Mouse (Mus musculus) neural tube, embryonic 13.5 days (tissue): ENCODE measurements at regions not wholly inside any gene's neighbourhood (a gene's known extent, or its start where the extent isn't known, plus 50 kb on each side); places are given as distances from the start of the nearest gene placed in this dataset.

ENCODE experiments used
- ATAC-seq: fragments of 200-750 bp; cut with Nextera tagmentation; 2 replicates; pipeline ENCODE4 v1.8.0; 2017; ENCODE audit warnings: low read depth, mild to moderate bottlenecking, moderate TSS enrichment, moderate library complexity
- H3K27ac ChIP-seq: fragments of 300-500 bp; sonication (generic); replicated peaks from 2 replicates; pipeline ENCODE4 v1.5.1; 2015; ENCODE audit warnings: moderate library complexity, mild to moderate bottlenecking, inconsistent platforms
- H3K27me3 ChIP-seq: fragments of 300-500 bp; sonication (generic); 2 replicates; pipeline ENCODE4 v1.6.1; 2015; ENCODE audit warnings: mild to moderate bottlenecking, inconsistent platforms
- H3K36me3 ChIP-seq: fragments of 300-500 bp; sonication (generic); 2 replicates; pipeline ENCODE4 v1.6.1; 2015; ENCODE audit warnings: mild to moderate bottlenecking, inconsistent platforms
- H3K4me1 ChIP-seq: fragments of 300-500 bp; sonication (generic); replicated peaks from 2 replicates; pipeline ENCODE4 v1.6.1; 2015; ENCODE audit warnings: inconsistent platforms
- H3K4me2 ChIP-seq: fragments of 300-500 bp; sonication (generic); 2 replicates; pipeline ENCODE4 v1.6.1; 2015; ENCODE audit warnings: inconsistent platforms, mild to moderate bottlenecking, moderate library complexity
- H3K4me3 ChIP-seq: fragments of 300-500 bp; sonication (generic); 2 replicates; pipeline ENCODE4 v1.5.1; 2015; ENCODE audit warnings: mild to moderate bottlenecking, inconsistent platforms
- H3K9ac ChIP-seq: fragments of 300-500 bp; sonication (generic); 2 replicates; pipeline ENCODE4 v1.6.1; 2015; ENCODE audit warnings: moderate library complexity, mild to moderate bottlenecking, inconsistent platforms
- H3K9me3 ChIP-seq: fragments of 300-500 bp; sonication (generic); 2 replicates; pipeline ENCODE4 v1.6.1; 2016; ENCODE audit warnings: inconsistent platforms
- WGBS: fragments of 180-500 bp; shearing (Covaris S2); methylation state at CpG from one replicate; pipeline ENCODE4 v1.1.7; 2015; 5-methylcytosine and 5-hydroxymethylcytosine counted together

GRCm38 (mm10) chr7:72362690-72363089 is 56.3 kb upstream of the Mctp2 start:
- no peak for ATAC-seq
- Histone ChIP-seq H3K27ac (no peak overlapping the region), H3K4me1 (peaks cover 5% of the 10 kb centered on the region; the same call in 1 of the 2 replicates), H3K27me3 (no peaks in the 10 kb centered on the region), H3K4me3 (no peak overlapping the region), H3K36me3 (no peaks in the 10 kb centered on the region), H3K9ac (no peak overlapping the region), H3K4me2 (no peak overlapping the region), H3K9me3 (no peaks in the 10 kb centered on the region)
- WGBS, result 11% methylated on average over 3 of the region's 3 CpGs

DNA sequence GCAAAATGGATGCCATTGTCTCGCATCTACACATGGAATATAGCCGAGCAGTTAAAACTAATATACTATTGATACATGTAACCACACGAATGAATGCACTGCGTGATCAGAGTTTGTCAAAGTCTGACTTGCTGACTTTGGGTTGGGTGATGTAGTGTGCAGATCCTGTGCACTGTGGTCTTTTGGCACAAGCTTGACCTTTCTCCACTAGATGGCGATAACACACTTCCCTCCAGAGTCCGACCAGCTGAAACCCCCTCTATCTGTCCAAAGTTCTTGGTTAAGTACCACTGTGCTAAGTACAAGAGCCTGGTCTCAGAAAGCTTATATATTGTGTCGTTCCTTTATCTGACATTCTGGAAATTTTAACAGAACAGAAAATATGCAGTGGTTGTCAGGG is 84.9 kb upstream of the Mctp2 start:
- no peak overlapping the region for H3K4me3 ChIP-seq
- no peak overlapping the region for H3K27ac ChIP-seq
- no peaks in the 10 kb centered on the region for H3K4me1 ChIP-seq
- no peaks in the 10 kb centered on the region for H3K36me3 ChIP-seq
- no peaks in the 10 kb centered on the region for H3K27me3 ChIP-seq
- H3K9me3 ChIP-seq, result no peaks in the 10 kb centered on the region
- whole genome bisulfite sequencing, result 33% methylated on average over 7 of the region's 7 CpGs
- no peak overlapping the region for H3K4me2 ChIP-seq
- H3K9ac ChIP-seq, result no peak overlapping the region
- ATAC-seq, result peak; percentile 53; the same call in 1 of the 2 replicates

DNA sequence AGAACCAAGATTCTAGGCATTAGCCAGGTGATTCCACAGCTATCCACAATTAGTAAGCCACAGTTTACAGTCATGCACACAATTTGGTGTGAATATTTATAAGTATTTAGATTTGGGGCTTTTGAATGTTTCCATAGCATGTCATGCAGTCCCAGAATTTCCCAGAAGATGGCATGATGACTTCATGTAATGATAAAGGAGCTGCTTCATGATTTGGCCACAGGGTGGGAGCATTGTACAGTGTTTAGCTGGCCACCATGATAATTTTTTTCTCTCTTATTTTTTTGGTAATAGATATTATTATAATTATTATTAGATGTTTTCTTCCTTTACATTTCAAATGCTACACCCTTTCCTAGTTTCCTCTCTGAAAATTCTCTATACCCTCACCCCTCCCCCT is 93.6 kb upstream of the Mctp2 start:
- no peaks in the 10 kb centered on the region for H3K27me3 ChIP-seq
- H3K9me3 ChIP-seq, result no peaks in the 10 kb centered on the region
- H3K4me2 ChIP-seq, result no peak overlapping the region
- no peaks in the 10 kb centered on the region for H3K4me1 ChIP-seq
- no peak overlapping the region for H3K9ac ChIP-seq
- ATAC-seq, result no peak
- no peak overlapping the region for H3K27ac ChIP-seq
- H3K36me3 ChIP-seq, result no peaks in the 10 kb centered on the region
- H3K4me3 ChIP-seq, result no peak overlapping the region

DNA sequence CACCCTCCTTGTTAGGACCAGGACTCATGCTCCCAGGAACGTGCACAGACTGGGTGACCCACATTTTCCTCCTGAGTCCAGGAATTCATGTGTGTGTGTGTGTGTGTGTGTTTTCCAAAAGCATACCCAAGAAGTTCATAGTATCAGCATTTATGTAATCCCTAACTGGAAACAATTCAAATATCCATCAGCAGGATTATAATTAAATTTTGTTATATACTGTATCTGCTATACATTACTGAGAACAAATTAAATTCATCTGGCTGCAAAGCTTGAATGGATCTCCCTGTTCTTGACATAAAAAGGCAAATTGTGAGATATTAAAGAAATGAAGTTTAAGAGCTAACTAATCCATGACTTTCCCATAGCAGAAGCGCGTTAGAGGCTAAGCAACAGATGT is 99.7 kb upstream of the Mctp2 start:
- Histone ChIP-seq H3K4me2 (no peak overlapping the region), H3K9me3 (no peaks in the 10 kb centered on the region), H3K4me1 (no peaks in the 10 kb centered on the region; the same call in 1 of the 2 replicates), H3K27me3 (no peaks in the 10 kb centered on the region), H3K36me3 (no peaks in the 10 kb centered on the region), H3K4me3 (no peak overlapping the region), H3K9ac (no peak overlapping the region), H3K27ac (no peak overlapping the region)
- WGBS, result 95% methylated on average over 3 of the region's 3 CpGs
- ATAC-seq, result no peak

GRCm38 (mm10) chr7:72408409-72408986 is 102.1 kb upstream of the Mctp2 start:
- Histone ChIP-seq H3K4me2 (no peak overlapping the region), H3K36me3 (no peaks in the 10 kb centered on the region), H3K9me3 (no peaks in the 10 kb centered on the region), H3K4me3 (no peak overlapping the region), H3K4me1 (peaks cover 5% of the 10 kb centered on the region; the same call in 1 of the 2 replicates), H3K9ac (no peak overlapping the region), H3K27me3 (no peaks in the 10 kb centered on the region), H3K27ac (no peak overlapping the region)
- WGBS, result 83% methylated on average over 6 of the region's 6 CpGs
- no peak for ATAC-seq

DNA sequence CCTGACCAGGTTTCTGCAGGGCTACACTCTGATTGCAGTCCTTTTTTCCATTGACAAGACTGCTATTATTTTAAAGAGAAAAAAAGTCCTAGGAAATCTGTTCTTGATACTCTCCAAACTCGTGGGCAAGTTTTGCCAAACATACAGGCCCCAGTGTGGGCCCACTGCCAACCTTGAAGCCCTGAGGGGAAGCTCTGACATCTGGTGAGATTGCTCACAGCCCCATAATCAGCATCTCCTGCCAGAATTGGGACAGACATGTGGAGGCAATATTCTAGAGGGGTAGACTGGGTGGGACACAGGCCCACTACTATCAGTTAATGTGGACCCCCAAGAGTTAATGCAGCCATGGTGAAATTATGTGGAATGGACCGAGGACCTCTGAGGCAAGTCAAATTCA is 132.1 kb upstream of the Mctp2 start:
- Histone ChIP-seq H3K4me3 (no peak overlapping the region), H3K9ac (no peak overlapping the region), H3K4me1 (no peaks in the 10 kb centered on the region), H3K27me3 (no peaks in the 10 kb centered on the region), H3K9me3 (no peaks in the 10 kb centered on the region), H3K4me2 (no peak overlapping the region), H3K36me3 (no peaks in the 10 kb centered on the region), H3K27ac (no peak overlapping the region)
- ATAC-seq, result no peak
- WGBS, result 53% methylated on average over 2 of the region's 2 CpGs

GRCm38 (mm10) chr7:72442001-72442400 is 135.6 kb upstream of the Mctp2 start:
- Histone ChIP-seq H3K4me2 (no peak overlapping the region), H3K9ac (no peak overlapping the region), H3K36me3 (no peaks in the 10 kb centered on the region), H3K27ac (no peak overlapping the region), H3K4me3 (no peak overlapping the region), H3K4me1 (no peaks in the 10 kb centered on the region), H3K9me3 (no peaks in the 10 kb centered on the region), H3K27me3 (no peaks in the 10 kb centered on the region)
- 60% methylated on average over 5 of the region's 5 CpGs for WGBS
- ATAC-seq, result peak; percentile 43; the same call in 1 of the 2 replicates

DNA sequence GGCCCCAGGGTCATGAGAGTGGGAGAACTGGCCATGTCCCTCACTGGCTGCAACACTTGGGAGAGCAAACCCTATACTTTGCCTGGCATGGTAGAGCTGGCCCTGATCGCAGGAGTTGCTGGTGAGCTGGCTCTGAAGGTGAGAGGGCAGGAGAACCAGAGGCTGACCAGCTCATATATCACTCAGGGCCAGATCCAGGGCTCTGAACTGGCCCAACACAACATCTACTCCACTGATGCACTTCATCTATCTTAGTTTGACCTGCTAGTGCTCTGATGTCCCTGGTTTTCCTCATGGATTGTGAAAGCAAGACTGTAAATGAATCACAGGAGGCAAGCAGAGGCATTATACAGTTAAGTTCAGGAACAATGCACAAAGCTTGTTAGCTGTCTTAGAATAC is 137.6 kb upstream of the Mctp2 start:
- Histone ChIP-seq H3K9ac (no peak overlapping the region), H3K27ac (no peak overlapping the region), H3K36me3 (no peaks in the 10 kb centered on the region), H3K27me3 (no peaks in the 10 kb centered on the region), H3K4me2 (no peak overlapping the region), H3K4me1 (no peaks in the 10 kb centered on the region), H3K4me3 (no peak overlapping the region), H3K9me3 (no peaks in the 10 kb centered on the region)
- no peak for ATAC-seq
- 100% methylated on average over 1 of the region's 1 CpGs for WGBS

GRCm38 (mm10) chr7:72444792-72445191 is 138.4 kb upstream of the Mctp2 start:
- 72% methylated on average over 1 of the region's 1 CpGs for WGBS
- Histone ChIP-seq H3K4me2 (no peak overlapping the region), H3K9me3 (no peaks in the 10 kb centered on the region), H3K27ac (no peak overlapping the region), H3K4me1 (no peaks in the 10 kb centered on the region), H3K27me3 (no peaks in the 10 kb centered on the region), H3K9ac (no peak overlapping the region), H3K36me3 (no peaks in the 10 kb centered on the region), H3K4me3 (no peak overlapping the region)
- no peak for ATAC-seq

DNA sequence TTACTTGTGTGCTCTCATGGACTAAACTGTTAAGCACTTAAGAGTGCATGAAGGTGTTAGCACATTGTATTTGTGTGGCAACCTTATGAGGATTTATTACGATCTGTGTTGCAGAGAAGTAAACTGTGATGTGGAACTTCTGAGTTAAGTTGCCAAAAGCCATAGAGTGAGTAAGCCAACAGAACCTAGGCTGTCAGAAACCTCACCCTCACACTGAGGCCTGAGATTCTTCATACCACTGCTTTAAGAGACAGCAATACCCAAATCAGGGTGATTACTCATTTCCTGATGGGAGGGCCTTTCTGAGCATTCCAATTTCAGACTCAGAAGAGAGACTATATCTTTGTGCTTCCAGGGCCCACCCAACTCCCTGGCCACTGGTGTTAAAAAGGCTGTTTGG is 140.5 kb upstream of the Mctp2 start:
- Histone ChIP-seq H3K4me1 (no peaks in the 10 kb centered on the region), H3K27ac (no peak overlapping the region), H3K27me3 (no peaks in the 10 kb centered on the region), H3K9me3 (no peaks in the 10 kb centered on the region), H3K36me3 (no peaks in the 10 kb centered on the region), H3K9ac (no peak overlapping the region), H3K4me3 (no peak overlapping the region), H3K4me2 (no peak overlapping the region)
- ATAC-seq, result no peak
- WGBS, result 93% methylated on average over 1 of the region's 1 CpGs

DNA sequence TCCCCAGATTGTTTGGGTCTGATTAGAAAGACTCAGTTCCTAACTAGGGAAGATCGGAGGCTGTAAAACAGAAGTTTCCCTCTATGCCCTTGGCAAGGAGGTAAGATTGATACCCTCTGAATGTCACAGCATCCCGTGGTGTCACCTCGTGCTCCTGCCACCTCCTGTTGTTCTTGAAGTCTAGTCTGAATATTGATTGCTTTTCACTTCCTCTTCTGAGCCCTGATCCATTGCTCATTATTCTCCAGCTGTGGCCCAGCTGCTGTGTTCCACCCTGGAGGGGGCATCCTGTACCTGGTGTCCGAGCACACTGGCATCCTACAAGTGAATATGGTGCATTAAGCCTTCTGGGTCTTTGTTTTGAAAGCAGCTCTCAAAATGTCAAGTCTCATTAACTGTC is 156.6 kb upstream of the Mctp2 start:
- 51% methylated on average over 4 of the region's 4 CpGs for WGBS
- H3K27me3 ChIP-seq, result no peaks in the 10 kb centered on the region

DNA sequence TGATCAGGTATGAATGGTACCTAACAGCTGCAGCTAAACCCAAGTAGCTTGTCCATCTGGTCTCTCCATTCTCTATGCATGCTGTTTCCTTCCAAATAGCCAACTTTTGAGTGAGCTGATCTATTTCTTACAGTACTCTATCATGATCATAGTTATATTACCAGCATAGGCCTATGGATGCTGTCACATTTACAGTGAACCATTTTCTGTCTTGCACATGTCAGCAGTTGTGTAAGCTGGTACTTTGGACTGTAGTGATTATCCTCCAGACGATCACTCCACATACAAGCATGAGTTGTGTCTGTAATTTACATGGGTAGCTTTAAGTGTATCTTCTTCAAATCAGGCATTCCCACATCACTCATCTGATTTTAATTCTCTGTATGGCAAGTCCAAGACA is 158.2 kb upstream of the Mctp2 start:
- H3K4me1 ChIP-seq, result no peaks in the 10 kb centered on the region
- no peak for ATAC-seq
- no peak overlapping the region for H3K27ac ChIP-seq
- no peak overlapping the region for H3K4me2 ChIP-seq
- no peaks in the 10 kb centered on the region for H3K9me3 ChIP-seq
- H3K4me3 ChIP-seq, result no peak overlapping the region
- no peak overlapping the region for H3K9ac ChIP-seq
- WGBS, result 83% methylated on average over 1 of the region's 1 CpGs
- H3K36me3 ChIP-seq, result no peaks in the 10 kb centered on the region
- H3K27me3 ChIP-seq, result no peaks in the 10 kb centered on the region

More for the DNA sequence above, 156.6 kb upstream of the Mctp2 start:
- Histone ChIP-seq H3K4me3 (no peak overlapping the region), H3K9ac (no peak overlapping the region), H3K36me3 (no peaks in the 10 kb centered on the region), H3K4me2 (no peak overlapping the region), H3K9me3 (no peaks in the 10 kb centered on the region), H3K27ac (no peak overlapping the region), H3K4me1 (no peaks in the 10 kb centered on the region)
- no peak for ATAC-seq

- 84% methylated on average over 2 of the region's 2 CpGs for WGBS
- no peak overlapping the region for H3K9ac ChIP-seq
- no peaks in the 10 kb centered on the region for H3K4me1 ChIP-seq
Measured at GRCm38 (mm10) chr7:72469691-72470090, 163.3 kb upstream of the Mctp2 start.

More at GRCm38 (mm10) chr7:72469691-72470090, 163.3 kb upstream of the Mctp2 start:
- Histone ChIP-seq H3K9me3 (no peaks in the 10 kb centered on the region), H3K27ac (no peak overlapping the region), H3K4me3 (no peak overlapping the region), H3K36me3 (no peaks in the 10 kb centered on the region), H3K27me3 (no peaks in the 10 kb centered on the region), H3K4me2 (no peak overlapping the region)
- ATAC-seq, result no peak
